Mouse (Mus musculus) liver, embryonic 14.5 days (tissue): ENCODE measurements around the gene Gm10663.

Source experiments
- CTCF ChIP-seq: IDR thresholded peaks from 2 replicates; pipeline ENCODE4 v1.5.1; 2016; ENCODE audit warnings: antibody characterized with exemption, low read depth, control low read depth
- EP300 ChIP-seq: IDR thresholded peaks from 2 replicates; pipeline ENCODE4 v1.6.1; 2016; ENCODE audit warnings: antibody characterized with exemption, low read depth

GRCm38 (mm10) chr8:65126014-65126413 is 51.2 kb downstream of the Gm10663 start:
- TF ChIP-seq CTCF, result no peak
- TF ChIP-seq EP300, result no peak
